Mouse (Mus musculus) intestine, embryonic 16.5 days (tissue): ENCODE measurements around the gene Wdr74. TPM values are rescaled to one million over a fixed set of nuclear protein-coding genes. Genes with fewer than 3 reads are reported as not detected.
"Not testable (repeated sequence)": the region's sequence is repeated elsewhere in the genome, so short reads cannot be mapped to it uniquely, and the experiment has no call there.

ENCODE experiments used
- ATAC-seq: fragments of 200-750 bp; cut with Nextera tagmentation; 2 replicates; pipeline ENCODE4 v1.8.0; 2017; ENCODE audit warnings: moderate TSS enrichment, moderate library complexity
- H3K27ac ChIP-seq: fragments of 300-500 bp; sonication (generic); 2 replicates; pipeline ENCODE4 v1.5.1; 2014; ENCODE audit warnings: mild to moderate bottlenecking, low read length
- H3K27me3 ChIP-seq: fragments of 300-500 bp; sonication (generic); replicated peaks from 2 replicates; pipeline ENCODE4 v1.6.1; 2014; ENCODE audit warnings: low read length, control low read depth, mixed read lengths; ENCODE audit not compliant: control insufficient read depth, insufficient read depth
- H3K36me3 ChIP-seq: fragments of 300-500 bp; sonication (generic); 2 replicates; pipeline ENCODE4 v1.6.1; 2014; ENCODE audit warnings: low read length, control low read depth; ENCODE audit not compliant: control insufficient read depth, insufficient read depth
- H3K4me1 ChIP-seq: fragments of 300-500 bp; sonication (generic); 2 replicates; pipeline ENCODE4 v1.6.1; 2014; ENCODE audit warnings: low read length, control low read depth, mixed read lengths; ENCODE audit not compliant: control insufficient read depth, insufficient read depth
- H3K4me2 ChIP-seq: fragments of 300-500 bp; sonication (generic); 2 replicates; pipeline ENCODE4 v1.6.1; 2014; ENCODE audit warnings: low read depth, low read length, control low read depth
- H3K4me3 ChIP-seq: fragments of 300-500 bp; sonication (generic); 2 replicates; pipeline ENCODE4 v1.5.1; 2014; ENCODE audit warnings: mild to moderate bottlenecking, low read length
- H3K9ac ChIP-seq: fragments of 300-500 bp; sonication (generic); 2 replicates; pipeline ENCODE4 v1.6.1; 2014; ENCODE audit warnings: low read depth, low read length
- H3K9me3 ChIP-seq: fragments of 300-500 bp; sonication (generic); 2 replicates; pipeline ENCODE4 v1.6.1; 2016; ENCODE audit warnings: low read length, control low read depth; ENCODE audit not compliant: control insufficient read depth
- WGBS: fragments of 180-500 bp; shearing (Covaris S2); extraction: QIAGEN DNeasy Blood & Tissue Kit; methylation state at CpG from one replicate; pipeline ENCODE4 v1.1.7; 2014; 5-methylcytosine and 5-hydroxymethylcytosine counted together
- polyA plus RNA-seq: library from polyadenylated mRNA; unstranded; fragments of >200 nt; fragmentation: Nextera tagmentation; extraction: Ambion mirVana; gene quantifications from 2 replicates; pipeline ENCODE4 v1.2.1, GENCODE M21; 2015

The Wdr74 gene
- polyA plus RNA-seq, 1 experiment from 2014 or later, result 88.7 TPM

GRCm38 (mm10) chr19:8722907-8723573 lies 12.6 kb upstream of the Wdr74 start, which contains the start of gene Slc3a2:
Gene Slc3a2, minus strand, starts transcription at chr19:8723369.
- Histone ChIP-seq H3K36me3 (peaks cover 3% of the 10 kb centered on the region; the same call in 1 of the 2 replicates), H3K9me3 (no peaks in the 10 kb centered on the region), H3K4me1 (peaks cover 13% of the 10 kb centered on the region), H3K27me3 (no peaks in the 10 kb centered on the region), H3K9ac (peak within 1 kb of the TSS; percentile 90), H3K4me2 (peak within 1 kb of the TSS; percentile 60), H3K27ac (peak within 1 kb of the TSS; percentile 99), H3K4me3 (peak within 1 kb of the TSS; percentile 59)
- ATAC-seq, result peak; percentile 96
- WGBS, result under 1% methylated on average over 50 of the region's 50 CpGs

DNA sequence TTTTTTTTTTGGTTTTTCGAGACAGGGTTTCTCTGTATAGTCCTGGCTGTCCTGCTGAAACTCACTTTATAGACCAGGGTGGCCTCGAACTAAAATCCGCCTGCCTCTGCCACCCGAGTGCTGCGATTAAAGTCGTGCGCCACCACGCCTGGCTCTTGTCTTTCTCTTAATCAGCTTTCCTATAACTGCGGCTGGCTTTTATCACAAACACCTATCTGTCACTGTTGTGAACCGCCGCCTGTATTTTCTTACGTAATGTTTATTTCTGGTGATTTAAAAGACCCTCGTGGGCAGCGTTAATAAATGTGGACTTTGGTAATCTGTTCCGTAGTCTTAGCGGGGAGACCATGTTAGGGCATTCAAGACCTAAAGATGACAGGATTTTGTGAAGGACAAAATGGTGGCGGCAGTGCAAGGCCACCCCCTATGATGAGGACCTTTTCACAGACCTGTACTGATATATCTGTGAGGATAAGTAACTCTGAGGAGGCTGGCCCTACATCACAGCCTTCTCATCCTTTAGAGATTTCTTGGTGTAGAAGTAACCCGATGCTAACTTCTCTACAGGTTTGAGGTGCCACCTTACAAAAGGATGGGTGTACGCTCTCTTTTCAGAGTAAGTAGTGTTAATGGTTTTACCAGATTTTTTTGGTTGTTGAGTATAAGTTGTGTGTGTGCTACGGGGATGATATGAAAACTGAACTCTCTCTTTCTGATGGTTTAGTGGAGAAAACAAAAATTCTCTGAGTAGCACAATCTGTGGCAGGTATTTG lies 11.9 kb upstream of the Wdr74 start:
- Histone ChIP-seq H3K9me3 (no peaks in the 10 kb centered on the region), H3K4me2 (peak overlapping the region; percentile 53), H3K4me3 (peak overlapping the region; percentile 59), H3K36me3 (peaks cover 3% of the 10 kb centered on the region; the same call in 1 of the 2 replicates), H3K4me1 (peaks cover 13% of the 10 kb centered on the region), H3K9ac (peak overlapping the region; percentile 77), H3K27me3 (no peaks in the 10 kb centered on the region), H3K27ac (peak overlapping the region; percentile 67)
- WGBS, result under 1% methylated on average over 20 of the region's 20 CpGs
- ATAC-seq, result no peak

GRCm38 (mm10) chr19:8724392-8724791 lies 11.2 kb upstream of the Wdr74 start:
- no peak for ATAC-seq
- 4% methylated on average over 2 of the region's 2 CpGs for WGBS
- Histone ChIP-seq H3K4me3 (peak overlapping the region; percentile 59), H3K27me3 (no peaks in the 10 kb centered on the region), H3K27ac (no peak overlapping the region), H3K4me2 (peak overlapping the region; percentile 53), H3K36me3 (peaks cover 3% of the 10 kb centered on the region; the same call in 1 of the 2 replicates), H3K9me3 (no peaks in the 10 kb centered on the region), H3K4me1 (peaks cover 13% of the 10 kb centered on the region), H3K9ac (peak overlapping the region; percentile 77)

DNA sequence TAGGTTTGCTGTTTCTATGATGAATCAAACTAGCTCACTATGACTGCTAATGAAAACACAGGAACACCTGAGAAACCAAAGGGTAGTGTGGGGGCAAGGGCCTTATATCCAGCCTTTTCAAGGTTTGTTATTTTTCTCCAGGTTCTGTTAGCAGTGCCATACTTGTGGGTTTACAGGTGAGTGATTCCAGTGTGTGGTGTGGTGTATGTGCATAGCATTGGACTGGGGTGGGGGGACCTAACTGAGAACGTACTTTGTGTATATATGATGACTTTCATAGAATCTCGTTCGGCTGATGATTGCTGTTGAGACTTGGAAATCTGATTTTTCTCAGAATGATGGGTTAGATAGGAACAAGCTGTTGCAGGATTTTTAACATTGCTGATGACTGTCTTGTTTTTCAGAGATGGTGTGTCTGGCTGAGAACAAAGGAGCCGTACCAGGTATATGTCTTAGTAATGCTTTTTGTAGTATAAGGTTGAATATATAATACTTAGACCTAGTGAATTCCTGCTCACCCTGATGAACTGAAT lies 10.5 kb upstream of the Wdr74 start:
- Histone ChIP-seq H3K4me3 (peak overlapping the region; percentile 59), H3K9me3 (no peaks in the 10 kb centered on the region), H3K4me1 (peaks cover 13% of the 10 kb centered on the region), H3K9ac (peak overlapping the region; percentile 77), H3K27ac (peak overlapping the region; percentile 8; the same call in 1 of the 2 replicates), H3K4me2 (peak overlapping the region; percentile 53), H3K27me3 (no peaks in the 10 kb centered on the region), H3K36me3 (peaks cover 3% of the 10 kb centered on the region; the same call in 1 of the 2 replicates)
- 41% methylated on average over 4 of the region's 4 CpGs for WGBS
- no peak for ATAC-seq

DNA sequence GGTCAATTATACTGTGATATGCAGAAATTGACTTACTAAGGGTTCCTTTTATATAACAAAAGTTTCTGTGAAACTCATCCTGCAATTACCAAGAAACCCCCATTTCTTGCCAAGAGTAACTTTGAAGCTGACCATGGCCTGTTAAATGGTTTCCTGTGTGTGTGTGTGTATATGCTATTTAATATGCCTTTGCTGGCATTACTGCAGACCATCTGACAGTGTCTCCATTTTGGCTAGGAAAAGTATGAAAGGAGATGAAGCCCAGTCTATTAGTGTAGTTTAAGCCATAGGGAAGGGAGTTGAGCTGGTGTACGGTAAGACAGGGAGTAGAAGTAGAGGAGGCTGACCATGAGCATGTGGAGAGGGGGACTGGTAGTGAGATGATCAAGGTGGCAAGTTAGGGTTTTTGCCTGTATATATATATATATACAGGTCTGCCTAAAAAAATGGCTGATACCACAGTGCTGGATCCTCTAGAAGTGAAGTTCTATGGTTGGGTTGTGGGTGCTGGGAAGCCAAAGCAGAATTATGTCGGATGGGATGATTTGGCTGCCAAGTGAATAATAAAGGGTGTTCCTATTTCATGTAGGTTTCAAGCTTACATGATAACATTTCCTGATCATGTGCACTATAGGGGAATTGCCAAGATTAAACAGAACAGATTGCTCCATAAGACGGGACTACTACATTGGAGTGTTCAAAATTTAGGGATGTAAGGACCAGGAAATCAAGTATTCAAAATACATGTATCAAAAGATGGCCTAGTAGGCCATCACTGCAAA lies 8.8 kb upstream of the Wdr74 start:
- peak overlapping the region; percentile 30; the same call in 1 of the 2 replicates for H3K27ac ChIP-seq

GRCm38 (mm10) chr19:8727495-8728114 lies 8.0 kb upstream of the Wdr74 start:
- no peaks in the 10 kb centered on the region for H3K27me3 ChIP-seq
- no peaks in the 10 kb centered on the region for H3K9me3 ChIP-seq
- no peak overlapping the region for H3K9ac ChIP-seq
- 23% methylated on average over 5 of the region's 5 CpGs for WGBS
- peaks cover 3% of the 10 kb centered on the region; the same call in 1 of the 2 replicates for H3K36me3 ChIP-seq
- H3K4me2 ChIP-seq, result no peak overlapping the region
- H3K27ac ChIP-seq, result no peak overlapping the region
- no peak overlapping the region for H3K4me3 ChIP-seq
- ATAC-seq, result no peak
- H3K4me1 ChIP-seq, result peaks cover 9% of the 10 kb centered on the region; the same call in 1 of the 2 replicates

More for the DNA sequence above, 8.8 kb upstream of the Wdr74 start:
- H3K9ac ChIP-seq, result no peak overlapping the region
- no peak for ATAC-seq
- peaks cover 9% of the 10 kb centered on the region; the same call in 1 of the 2 replicates for H3K4me1 ChIP-seq
- H3K4me2 ChIP-seq, result no peak overlapping the region
- no peaks in the 10 kb centered on the region for H3K27me3 ChIP-seq
- H3K9me3 ChIP-seq, result no peaks in the 10 kb centered on the region
- 29% methylated on average over 3 of the region's 3 CpGs for WGBS
- no peak overlapping the region for H3K4me3 ChIP-seq
- H3K36me3 ChIP-seq, result peaks cover 3% of the 10 kb centered on the region; the same call in 1 of the 2 replicates

- H3K9ac ChIP-seq, H3K27me3 ChIP-seq, H3K36me3 ChIP-seq, H3K4me1 ChIP-seq, ATAC-seq, H3K9me3 ChIP-seq, H3K27ac ChIP-seq, H3K4me2 ChIP-seq, H3K4me3 ChIP-seq: not testable (repeated sequence)
- whole genome bisulfite sequencing, result 45% methylated on average over 3 of the region's 3 CpGs
These were observed 7.1 kb upstream of the Wdr74 start for GRCm38 (mm10) chr19:8728335-8729099.

- no peak overlapping the region for H3K27ac ChIP-seq
These were observed 1.3 kb upstream of the Wdr74 start for GRCm38 (mm10) chr19:8734334-8734733.

More at GRCm38 (mm10) chr19:8734334-8734733, 1.3 kb upstream of the Wdr74 start:
- Histone ChIP-seq H3K4me2 (no peak overlapping the region), H3K9me3 (no peaks in the 10 kb centered on the region), H3K9ac (no peak overlapping the region), H3K36me3 (no peaks in the 10 kb centered on the region; the same call in 1 of the 2 replicates), H3K4me3 (no peak overlapping the region), H3K27me3 (no peaks in the 10 kb centered on the region), H3K4me1 (peaks cover 4% of the 10 kb centered on the region)
- ATAC-seq, result no peak
- 69% methylated on average over 3 of the region's 3 CpGs for WGBS
